In the genomic region with DNA sequence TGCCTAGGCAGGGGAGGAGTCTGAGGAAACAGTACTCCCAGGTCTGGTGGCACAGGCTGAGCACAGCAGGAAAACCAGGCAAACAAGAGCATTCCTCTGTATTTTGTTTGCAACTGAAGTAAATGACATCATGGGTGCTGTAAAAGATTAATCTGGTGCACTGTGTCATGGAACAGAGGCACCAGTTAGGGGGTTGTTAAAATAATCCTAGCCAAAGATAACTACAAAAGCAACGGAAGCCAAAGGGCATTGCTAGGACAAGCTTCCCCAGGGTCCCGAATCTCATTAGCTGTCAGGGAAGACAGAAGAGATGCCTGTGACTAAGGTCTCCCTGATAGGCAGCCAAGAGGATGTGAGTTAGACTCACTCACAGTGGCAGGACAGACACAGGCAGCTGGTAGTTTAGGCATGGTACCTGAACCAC, we compare ENCODE assay signal across 10 mouse cellular contexts. TPM values are rescaled to one million over a fixed set of nuclear protein-coding genes. Genes with fewer than 3 reads are reported as not detected.
DNase-seq lines count a peak whose midpoint lies in the region; ATAC-seq and TF ChIP-seq lines count a peak whose summit lies in the region.
"Had no signal": no experiment of that assay in that cellular context is flagged by ENCODE, and none has a peak within 500 bp of the region (broad histone marks: within the 10 kb centered on the region; RNA-seq: fewer than 3 reads in every experiment).

No protein-coding gene starts in this region.

- no peak overlapping the region for H3K4me3 ChIP-seq in liver, embryonic 12.5 days
- H3K4me3 ChIP-seq in heart, embryonic 10.5 days: no peak overlapping the region
- no peak overlapping the region for H3K4me3 ChIP-seq in stomach, postnatal 0 days (ENCODE audit: low read depth, low read length)
- H3K4me3 ChIP-seq: forebrain, embryonic 10.5 days had no signal

- WGBS in liver, embryonic 12.5 days (ENCODE audit: insufficient replicate concordance): 39% methylated on average over 2 of the region's 2 CpGs
- 0% methylated on average over 2 of the region's 2 CpGs for WGBS in heart, embryonic 10.5 days
- WGBS in stomach, postnatal 0 days: 5% methylated on average over 2 of the region's 2 CpGs

- no peaks in the 10 kb centered on the region for H3K36me3 ChIP-seq in liver, embryonic 12.5 days
- no peaks in the 10 kb centered on the region for H3K36me3 ChIP-seq in heart, embryonic 10.5 days
- no peaks in the 10 kb centered on the region for H3K36me3 ChIP-seq in stomach, postnatal 0 days (ENCODE audit: control insufficient read depth, insufficient read depth, low read length)
- H3K36me3 ChIP-seq: forebrain, embryonic 10.5 days had no signal

- no peak overlapping the region for H3K4me2 ChIP-seq in liver, embryonic 12.5 days
- H3K4me2 ChIP-seq in stomach, postnatal 0 days (replicated peaks; ENCODE audit: low read depth): no peak overlapping the region
- H3K4me2 ChIP-seq: hindbrain, embryonic 14.5 days had no signal

- no peak for TF ChIP-seq EP300 in stomach, postnatal 0 days (optimal IDR thresholded peaks at IDR 0.05)

- H3K9ac ChIP-seq in liver, embryonic 12.5 days: no peak overlapping the region
- no peak overlapping the region for H3K9ac ChIP-seq in stomach, postnatal 0 days (ENCODE audit: low read length)
- H3K9ac ChIP-seq: hindbrain, embryonic 14.5 days had no signal

- H3K4me1 ChIP-seq in liver, embryonic 12.5 days: peaks cover 30% of the 10 kb centered on the region
- H3K4me1 ChIP-seq in heart, embryonic 10.5 days: peaks cover 53% of the 10 kb centered on the region
- H3K4me1 ChIP-seq in stomach, postnatal 0 days (replicated peaks; ENCODE audit: control insufficient read depth, insufficient read depth): no peaks in the 10 kb centered on the region

- no peaks in the 10 kb centered on the region for H3K27me3 ChIP-seq in liver, embryonic 12.5 days (replicated peaks)
- H3K27me3 ChIP-seq in heart, embryonic 10.5 days (ENCODE audit: insufficient read depth, poor library complexity, severe bottlenecking): no peaks in the 10 kb centered on the region
- H3K27me3 ChIP-seq in stomach, postnatal 0 days (ENCODE audit: control insufficient read depth, insufficient read depth, low read length): no peaks in the 10 kb centered on the region

- H3K9me3 ChIP-seq in liver, embryonic 12.5 days (replicated peaks): no peaks in the 10 kb centered on the region
- H3K9me3 ChIP-seq in heart, embryonic 10.5 days: no peaks in the 10 kb centered on the region
- H3K9me3 ChIP-seq in stomach, postnatal 0 days (ENCODE audit: control insufficient read depth, low read length): no peaks in the 10 kb centered on the region
- H3K9me3 ChIP-seq: forebrain, embryonic 10.5 days had no signal

- no peak overlapping the region for H3K27ac ChIP-seq in liver, embryonic 12.5 days
- H3K27ac ChIP-seq in heart, embryonic 10.5 days: peak overlapping the region; percentile 87
- no peak overlapping the region for H3K27ac ChIP-seq in stomach, postnatal 0 days (replicated peaks)
- H3K27ac ChIP-seq: forebrain, embryonic 10.5 days; hindbrain, embryonic 14.5 days had no signal

- DNase-seq in liver: no peak
- no peak for DNase-seq in heart, embryonic 10.5 days (ENCODE audit: low spot score)
- DNase-seq in kidney, adult 9 months: peak; percentile 93
- DNase-seq in stomach, postnatal 0 days (ENCODE audit: low spot score): no peak
- no peak for DNase-seq in layer of hippocampus, adult 11-12 months (ENCODE audit: low spot score)
- no peak for DNase-seq in right cerebral cortex, adult 18-20 months
- DNase-seq: left cerebral cortex, postnatal 4 days had no signal

- TF ChIP-seq CTCF in stomach, postnatal 0 days (IDR thresholded peaks at IDR 0.05; ENCODE audit: low read depth): no peak

- ATAC-seq in liver, embryonic 12.5 days: peak; percentile 44; the same call in 1 of the 2 replicates
- peak; percentile 50 for ATAC-seq in stomach, postnatal 0 days (ENCODE audit: low FRiP score, low TSS enrichment)

RNA-seq across cellular contexts. Expression of a gene that starts 14.9 kb away (rescaled TPM):
- polyA plus RNA-seq in liver, embryonic 12.5 days (2016; fragmentation: Nextera tagmentation; extraction: Ambion mirVana): 479 and 518 TPM in 2 replicates
- polyA plus RNA-seq in heart, embryonic 10.5 days (2016; fragmentation: Nextera tagmentation; extraction: Ambion mirVana): 602 and 622 TPM in 2 replicates
- polyA plus RNA-seq in stomach, postnatal 0 days (2015; fragmentation: Nextera tagmentation; extraction: Ambion mirVana): 745 and 824 TPM in 2 replicates

RNA-seq across cellular contexts. Expression of a gene that starts 20.3 kb away (rescaled TPM):
- 6.7 and 7.6 TPM in 2 replicates for polyA plus RNA-seq in liver, embryonic 12.5 days (2016; fragmentation: Nextera tagmentation; extraction: Ambion mirVana)
- 11.8 and 17.9 TPM in 2 replicates for polyA plus RNA-seq in heart, embryonic 10.5 days (2016; fragmentation: Nextera tagmentation; extraction: Ambion mirVana)
- 4.5 and 4.8 TPM in 2 replicates for polyA plus RNA-seq in stomach, postnatal 0 days (2015; fragmentation: Nextera tagmentation; extraction: Ambion mirVana)

RNA-seq across cellular contexts. Expression of a gene that starts 21.2 kb away (rescaled TPM):
- polyA plus RNA-seq in liver, embryonic 12.5 days (2016; fragmentation: Nextera tagmentation; extraction: Ambion mirVana): 30.9 and 32.9 TPM in 2 replicates
- polyA plus RNA-seq in heart, embryonic 10.5 days (2016; fragmentation: Nextera tagmentation; extraction: Ambion mirVana): 1,153 and 1,643 TPM in 2 replicates
- polyA plus RNA-seq in stomach, postnatal 0 days (2015; fragmentation: Nextera tagmentation; extraction: Ambion mirVana): 185 and 206 TPM in 2 replicates
